Mouse (Mus musculus) brain, embryonic 14.5 days (tissue): ENCODE measurements around the gene Nol11.

Experiments used
- CTCF ChIP-seq: fragments of 200-500 bp; IDR thresholded peaks from 2 replicates; pipeline ENCODE4 v1.5.1; 2012; ENCODE audit warnings: inconsistent platforms, mild to moderate bottlenecking, moderate library complexity, borderline replicate concordance; ENCODE audit not compliant: insufficient read depth, insufficient read length; ENCODE audit errors: extremely low read depth
- POLR2A ChIP-seq: fragments of 200-500 bp; IDR thresholded peaks from 2 replicates; pipeline ENCODE4 v1.6.1; 2012; ENCODE audit warnings: mild to moderate bottlenecking, inconsistent platforms, borderline replicate concordance; ENCODE audit not compliant: poor library complexity, insufficient read depth, insufficient read length, severe bottlenecking; ENCODE audit errors: extremely low read depth

DNA sequence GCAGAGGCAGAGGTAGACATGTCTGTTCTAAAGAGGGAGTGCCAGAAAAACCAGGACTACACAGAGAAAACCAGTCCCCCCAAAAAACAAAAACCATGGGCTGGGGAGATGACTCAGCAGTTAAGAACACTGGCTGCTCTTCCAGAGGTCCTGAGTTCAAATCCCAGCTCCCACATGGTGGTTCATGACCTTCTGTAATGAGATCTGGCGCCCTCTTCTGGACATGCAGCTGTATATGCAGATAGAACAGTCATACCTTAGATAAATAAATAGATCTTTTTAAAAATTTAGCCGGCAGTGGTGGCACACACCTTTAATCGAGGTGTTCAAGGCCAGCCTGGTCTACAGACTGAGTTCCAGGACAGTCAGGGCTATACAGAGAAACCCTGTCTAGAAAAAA, 50.5 kb downstream of the Nol11 start:
- TF ChIP-seq POLR2A = no peak
- no peak for TF ChIP-seq CTCF
